Mouse (Mus musculus): Measurements from ENCODE around the gene Mfsd4b3. TPM values are rescaled to one million over a fixed set of nuclear protein-coding genes. Genes with fewer than 3 reads are reported as not detected.
"Not testable (repeated sequence)": the region's sequence is repeated elsewhere in the genome, so short reads cannot be mapped to it uniquely, and the experiment has no call there.

Gene Mfsd4b3
- polyA plus RNA-seq, 1 experiment from 2014 or later: 0.13 TPM

DNA sequence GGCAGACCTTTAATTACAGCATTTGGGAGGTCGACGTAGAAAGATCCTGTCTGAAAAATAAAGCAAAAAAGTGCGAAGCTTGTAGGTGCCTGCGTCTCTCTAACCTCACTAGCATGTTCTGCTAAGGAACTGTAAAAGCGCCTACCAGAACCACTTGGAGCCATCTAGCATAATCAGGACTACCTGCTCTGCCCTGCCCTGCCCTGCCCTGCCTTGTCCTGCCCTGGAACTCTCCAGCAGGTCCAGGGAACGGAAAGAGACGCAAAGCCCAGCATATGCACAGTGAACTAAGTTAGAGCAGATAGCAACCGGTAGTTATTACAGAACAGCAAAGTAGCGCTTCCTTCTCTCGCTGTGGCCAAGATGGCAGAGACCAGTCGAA is 479 bp upstream of the Mfsd4b3 start:
- peak; percentile 53 for ATAC-seq (ENCODE audit: insufficient read depth)
- Histone ChIP-seq H3K27ac (ENCODE audit: low read depth) (no peak overlapping the region), H3K9me3 (ENCODE audit: low read depth, low read length) (no peaks in the 10 kb centered on the region), H3K9ac (no peak overlapping the region), H3K36me3 (ENCODE audit: insufficient read depth) (no peaks in the 10 kb centered on the region), H3K4me1 (ENCODE audit: insufficient read depth) (no peaks in the 10 kb centered on the region), H3K4me3 (ENCODE audit: low read depth, low read length) (no peak overlapping the region), H3K4me2 (peak overlapping the region; percentile 94), H3K27me3 (ENCODE audit: insufficient read depth, low read length) (no peaks in the 10 kb centered on the region)
- 42% methylated on average over 11 of the region's 11 CpGs for WGBS
- DNase-seq: no peak
- TF ChIP-seq CTCF (IDR thresholded peaks at IDR 0.05; ENCODE audit: low read depth): no peak

DNA sequence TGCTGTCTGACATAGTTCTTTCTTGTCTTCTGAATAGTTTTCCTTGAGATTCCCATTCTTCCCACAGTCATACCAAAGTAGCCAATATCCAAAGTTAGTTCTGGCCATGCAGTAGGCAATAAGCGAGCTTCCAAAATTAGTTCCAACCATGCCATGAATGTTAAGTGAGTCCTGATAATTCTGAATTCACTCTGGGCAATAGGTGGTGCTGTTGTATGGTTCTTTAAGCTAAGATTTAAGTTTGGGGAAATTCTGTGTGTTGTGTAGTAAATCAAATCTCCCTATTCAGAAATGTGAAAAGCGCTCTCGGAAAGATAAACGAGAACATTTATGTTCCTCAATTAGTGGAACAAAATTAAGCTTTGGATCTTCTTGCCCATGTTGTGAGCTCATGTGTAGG is 1.7 kb downstream of the Mfsd4b3 start:
- Histone ChIP-seq H3K36me3 (ENCODE audit: insufficient read depth) (no peaks in the 10 kb centered on the region), H3K9me3 (ENCODE audit: low read depth, low read length) (no peaks in the 10 kb centered on the region), H3K4me1 (ENCODE audit: insufficient read depth) (no peaks in the 10 kb centered on the region), H3K4me3 (ENCODE audit: low read depth, low read length) (no peak overlapping the region), H3K4me2 (no peak overlapping the region), H3K27me3 (ENCODE audit: insufficient read depth, low read length) (no peaks in the 10 kb centered on the region), H3K27ac (ENCODE audit: low read depth) (no peak overlapping the region), H3K9ac (no peak overlapping the region)
- WGBS: 73% methylated on average over 4 of the region's 4 CpGs
- DNase-seq: peak; percentile 70
- no peak for ATAC-seq (ENCODE audit: insufficient read depth)
- peak; percentile 54 for TF ChIP-seq CTCF (IDR thresholded peaks at IDR 0.05; ENCODE audit: low read depth)

DNA sequence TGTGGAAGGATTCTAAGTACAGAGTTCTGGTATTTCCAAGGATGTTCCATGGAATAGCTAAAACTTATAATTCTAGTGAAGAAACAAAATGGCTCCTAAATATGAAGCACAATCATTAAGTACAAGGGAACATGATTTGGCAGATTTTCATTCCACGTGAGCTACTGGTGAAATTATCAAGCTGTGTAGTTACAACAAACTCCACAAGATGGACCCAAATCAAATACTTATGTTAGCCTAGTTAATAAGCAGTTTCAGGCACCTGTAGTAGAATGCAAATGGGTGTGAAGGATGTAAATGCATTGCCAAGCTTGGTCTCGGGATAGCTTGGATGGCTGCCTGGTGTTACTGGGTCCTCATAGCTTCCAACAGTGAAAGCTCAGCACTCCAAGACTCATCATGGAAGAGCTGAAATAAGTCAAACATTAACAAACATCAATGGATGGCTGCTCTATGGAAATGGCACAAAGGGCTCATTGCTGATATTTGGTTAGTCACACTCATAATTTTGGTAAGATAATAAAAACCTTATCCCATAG is 3.5 kb downstream of the Mfsd4b3 start:
- ATAC-seq (ENCODE audit: insufficient read depth): no peak
- Histone ChIP-seq H3K27me3 (ENCODE audit: insufficient read depth, low read length) (no peaks in the 10 kb centered on the region), H3K4me1 (ENCODE audit: insufficient read depth) (no peaks in the 10 kb centered on the region), H3K4me3 (ENCODE audit: low read depth, low read length) (no peak overlapping the region), H3K4me2 (no peak overlapping the region), H3K27ac (ENCODE audit: low read depth) (no peak overlapping the region), H3K36me3 (ENCODE audit: insufficient read depth) (no peaks in the 10 kb centered on the region), H3K9ac (no peak overlapping the region), H3K9me3 (ENCODE audit: low read depth, low read length) (no peaks in the 10 kb centered on the region)
- DNase-seq: peak; percentile 15
- WGBS: 60% methylated on average over 2 of the region's 2 CpGs
- no peak for TF ChIP-seq CTCF (IDR thresholded peaks at IDR 0.05; ENCODE audit: low read depth)

DNA sequence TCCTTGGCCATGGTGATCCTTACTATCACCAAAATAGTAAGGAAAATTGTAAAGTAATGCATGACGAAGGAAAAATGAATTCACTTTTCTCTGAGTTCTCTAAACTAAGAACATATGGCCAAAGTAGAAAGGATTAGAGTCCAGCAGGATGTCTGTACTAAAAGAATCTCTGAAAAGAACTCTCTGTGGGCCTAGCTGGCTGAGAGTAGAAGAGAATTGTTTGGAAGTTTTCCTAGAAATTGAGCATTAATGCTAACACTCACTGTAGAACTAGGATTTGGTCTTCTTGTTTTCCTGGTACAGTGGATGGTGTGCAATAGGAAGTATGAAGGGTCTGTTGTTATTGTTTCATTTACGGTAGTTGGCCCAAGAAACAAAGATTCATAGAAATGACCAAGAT is 4.8 kb downstream of the Mfsd4b3 start:
- no peak for TF ChIP-seq CTCF (IDR thresholded peaks at IDR 0.05; ENCODE audit: low read depth)
- Histone ChIP-seq H3K4me2 (no peak overlapping the region), H3K4me3 (ENCODE audit: low read depth, low read length) (no peak overlapping the region), H3K9ac (no peak overlapping the region), H3K36me3 (ENCODE audit: insufficient read depth) (no peaks in the 10 kb centered on the region), H3K27me3 (ENCODE audit: insufficient read depth, low read length) (no peaks in the 10 kb centered on the region), H3K4me1 (ENCODE audit: insufficient read depth) (no peaks in the 10 kb centered on the region), H3K9me3 (ENCODE audit: low read depth, low read length) (no peaks in the 10 kb centered on the region), H3K27ac (ENCODE audit: low read depth) (no peak overlapping the region)
- WGBS: 74% methylated on average over 2 of the region's 2 CpGs
- ATAC-seq (ENCODE audit: insufficient read depth): no peak
- DNase-seq: no peak

DNA sequence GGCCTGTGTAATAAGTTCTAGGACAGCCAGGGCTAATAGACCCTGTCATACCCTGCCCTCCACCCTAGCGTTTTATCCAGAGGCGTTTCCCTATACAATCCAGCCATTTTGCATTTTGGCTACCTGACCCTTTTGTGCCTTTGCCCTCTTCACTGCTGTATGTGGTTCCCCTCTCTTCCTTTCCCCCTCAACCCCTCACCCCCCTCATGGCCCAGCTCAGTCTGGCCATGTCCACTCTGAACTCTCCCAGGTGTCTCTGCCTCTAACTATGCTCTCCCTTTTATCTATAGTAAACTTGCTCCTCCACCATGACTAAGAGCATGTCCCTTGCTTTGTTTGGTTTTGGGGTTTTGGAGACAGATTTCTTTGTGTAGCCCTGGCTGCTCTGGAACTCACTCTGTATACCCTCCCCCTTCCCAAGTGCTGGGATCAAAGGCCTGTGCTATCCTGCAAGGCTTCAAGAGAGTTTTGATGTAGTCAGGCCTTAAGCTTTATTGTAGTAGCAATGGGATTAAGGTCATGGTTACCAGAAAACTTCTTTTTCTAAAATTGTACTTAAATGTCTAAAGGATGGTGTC is 10.5 kb downstream of the Mfsd4b3 start:
- no peak overlapping the region for H3K9ac ChIP-seq
- ATAC-seq (ENCODE audit: insufficient read depth): no peak
- no peak overlapping the region for H3K27ac ChIP-seq (ENCODE audit: low read depth)
- H3K27me3 ChIP-seq (ENCODE audit: insufficient read depth, low read length): no peaks in the 10 kb centered on the region
- no peak for DNase-seq
- TF ChIP-seq CTCF (IDR thresholded peaks at IDR 0.05; ENCODE audit: low read depth): no peak
- H3K36me3 ChIP-seq (ENCODE audit: insufficient read depth): no peaks in the 10 kb centered on the region
- no peaks in the 10 kb centered on the region for H3K9me3 ChIP-seq (ENCODE audit: low read depth, low read length)
- H3K4me2 ChIP-seq: no peak overlapping the region
- H3K4me1 ChIP-seq (ENCODE audit: insufficient read depth): no peaks in the 10 kb centered on the region
- H3K4me3 ChIP-seq (ENCODE audit: low read depth, low read length): no peak overlapping the region
- WGBS: 95% methylated on average over 2 of the region's 2 CpGs

DNA sequence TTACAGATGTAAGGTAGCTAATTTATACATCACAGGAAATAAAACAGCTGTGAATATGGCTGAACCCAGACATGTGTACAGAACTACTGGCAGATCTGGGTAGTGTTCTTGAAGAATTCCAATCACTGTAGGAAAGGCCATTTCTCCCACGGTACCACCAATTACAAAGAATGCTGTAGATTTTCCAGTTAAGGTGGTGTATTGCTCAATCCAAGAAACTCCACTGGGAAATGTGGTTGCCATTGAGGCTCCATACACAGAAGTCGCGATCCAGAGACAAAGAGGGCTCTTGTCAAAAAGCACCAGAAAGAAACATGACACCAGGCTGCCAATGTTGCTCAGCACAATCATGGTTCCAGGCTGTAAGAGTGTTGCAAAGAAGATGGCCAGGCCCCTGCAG is 12.8 kb downstream of the Mfsd4b3 start:
- not testable (repeated sequence) for H3K4me1 ChIP-seq (ENCODE audit: insufficient read depth); H3K4me3 ChIP-seq (ENCODE audit: low read depth, low read length); H3K4me2 ChIP-seq; ATAC-seq (ENCODE audit: insufficient read depth); H3K9ac ChIP-seq; DNase-seq; H3K9me3 ChIP-seq (ENCODE audit: low read depth, low read length); H3K27ac ChIP-seq (ENCODE audit: low read depth); H3K36me3 ChIP-seq (ENCODE audit: insufficient read depth); H3K27me3 ChIP-seq (ENCODE audit: insufficient read depth, low read length)
- 65% methylated on average over 3 of the region's 3 CpGs for WGBS

DNA sequence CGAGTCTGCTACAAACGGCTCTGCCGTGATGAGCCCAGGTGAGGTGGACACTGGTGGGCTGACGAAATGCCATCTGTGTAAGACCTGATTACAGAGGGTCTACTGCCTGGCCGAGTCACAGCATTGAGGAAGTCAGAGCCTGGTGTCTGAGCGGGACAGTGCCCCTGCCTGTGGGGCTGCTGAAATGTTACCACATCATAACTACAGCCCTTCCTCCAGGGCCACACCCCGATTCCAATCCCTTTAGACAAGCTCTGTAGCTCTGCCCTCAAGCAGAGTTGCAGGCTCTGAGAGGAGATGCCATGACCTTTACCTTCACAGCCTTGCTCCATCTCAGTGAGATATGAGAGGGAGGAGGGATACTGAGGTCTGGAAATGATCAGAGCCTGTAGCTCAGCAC is 23.4 kb downstream of the Mfsd4b3 start:
- no peak overlapping the region for H3K27ac ChIP-seq (ENCODE audit: low read depth)
- H3K9ac ChIP-seq: no peak overlapping the region
- no peaks in the 10 kb centered on the region for H3K36me3 ChIP-seq (ENCODE audit: insufficient read depth)
- H3K4me3 ChIP-seq (ENCODE audit: low read depth, low read length): no peak overlapping the region
- no peaks in the 10 kb centered on the region for H3K9me3 ChIP-seq (ENCODE audit: low read depth, low read length)
- H3K4me2 ChIP-seq: no peak overlapping the region
- DNase-seq: no peak
- no peaks in the 10 kb centered on the region for H3K27me3 ChIP-seq (ENCODE audit: insufficient read depth, low read length)
- ATAC-seq (ENCODE audit: insufficient read depth): no peak
- no peak for TF ChIP-seq CTCF (IDR thresholded peaks at IDR 0.05; ENCODE audit: low read depth)
- no peaks in the 10 kb centered on the region for H3K4me1 ChIP-seq (ENCODE audit: insufficient read depth)
- 75% methylated on average over 7 of the region's 7 CpGs for WGBS
